ENCODE assay signal across 8 mouse cellular contexts in the genomic region with DNA sequence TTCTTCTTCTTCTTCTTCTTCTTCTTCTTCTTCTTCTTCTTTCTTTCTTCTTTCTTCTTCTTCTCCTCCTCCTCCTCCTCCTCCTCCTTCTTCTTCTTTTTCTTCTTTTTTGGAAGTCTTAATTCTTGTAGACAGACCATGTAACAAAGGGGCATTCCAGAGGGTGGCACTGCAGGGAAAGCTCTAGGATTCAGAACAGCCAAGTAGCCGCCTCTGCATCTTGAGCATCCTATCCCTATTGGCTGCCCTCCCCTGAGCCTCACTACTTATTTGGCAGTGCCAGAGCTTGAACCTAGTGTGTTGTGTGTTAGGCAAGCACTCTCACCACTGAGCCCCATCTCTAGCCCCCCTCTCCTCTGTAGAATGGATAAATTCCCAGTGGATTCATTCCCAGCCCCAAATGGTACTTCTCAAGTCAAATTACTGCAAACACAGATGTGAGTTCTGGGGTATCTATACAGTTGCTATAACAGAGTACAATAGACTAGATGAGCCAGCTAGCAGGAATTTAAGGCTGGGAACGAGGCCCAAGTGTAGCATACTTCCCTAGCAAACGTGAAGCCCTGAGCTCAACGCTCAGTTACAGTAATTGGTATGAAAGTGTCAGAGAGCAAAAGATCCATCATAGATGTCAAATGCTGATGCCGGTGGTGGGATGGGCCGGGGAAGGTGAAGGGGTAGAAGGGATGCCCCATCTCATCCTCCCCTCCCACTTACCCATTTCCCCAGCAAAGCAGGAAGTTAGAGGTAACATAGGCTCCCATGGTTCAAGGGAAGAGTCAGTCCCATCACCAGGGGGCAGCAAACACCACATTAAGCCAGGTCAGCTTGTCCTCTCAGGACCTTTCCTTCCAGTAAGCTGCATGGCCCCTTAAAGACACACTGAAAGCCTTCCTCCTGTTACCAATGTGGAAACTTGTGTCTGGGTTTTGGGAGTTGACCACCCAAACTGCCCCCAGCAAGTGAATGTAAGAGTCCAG. TPM values are rescaled to one million over a fixed set of nuclear protein-coding genes. Genes with fewer than 3 reads are reported as not detected.
DNase-seq lines count a peak whose midpoint lies in the region; ATAC-seq and TF ChIP-seq lines count a peak whose summit lies in the region.

No protein-coding gene starts in this region.

- H3K9me3 ChIP-seq in forebrain, embryonic 14.5 days (replicated peaks; ENCODE audit: control insufficient read depth, low read length): no peaks in the 10 kb centered on the region
- no peaks in the 10 kb centered on the region for H3K9me3 ChIP-seq in forebrain, embryonic 13.5 days (replicated peaks)

- H3K4me3 ChIP-seq in forebrain, embryonic 14.5 days (ENCODE audit: low read depth, low read length): no peak overlapping the region
- no peak overlapping the region for H3K4me3 ChIP-seq in forebrain, embryonic 13.5 days
- H3K4me3 ChIP-seq in left cerebral cortex, adult 2 months: no peak overlapping the region

- H3K27ac ChIP-seq in forebrain, embryonic 14.5 days (ENCODE audit: low read depth, low read length): no peak overlapping the region
- H3K27ac ChIP-seq in forebrain, embryonic 13.5 days: no peak overlapping the region
- H3K27ac ChIP-seq in left cerebral cortex, adult 2 months: no peak overlapping the region

- 40% methylated on average over 6 of the region's 6 CpGs for WGBS in forebrain, embryonic 14.5 days
- WGBS in forebrain, embryonic 13.5 days: 41% methylated on average over 6 of the region's 6 CpGs

- no peak for ATAC-seq in forebrain, embryonic 14.5 days
- ATAC-seq in forebrain, embryonic 13.5 days: no peak
- peak; percentile 78 for ATAC-seq in monocyte, adult 5-6 weeks (replicated peaks; ENCODE audit: insufficient number of reproducible peaks, low FRiP score, low TSS enrichment, poor library complexity, severe bottlenecking)

- intact Hi-C loops in heart, postnatal 14 days (cut with DNase I): loop anchor here (2.0 to 10.0 kb wide), 7 partner anchors 56 to 544 kb away; partner anchors contain the start of genes Lrrc2 and Setd2
- intact Hi-C loops in left cerebral cortex, adult 2 months (cut with DNase I): loop anchor here (1.0 to 5.0 kb wide), 4 partner anchors 220 to 461 kb away; no protein-coding TSS in a partner anchor

- peaks cover 5% of the 10 kb centered on the region for H3K4me1 ChIP-seq in forebrain, embryonic 14.5 days (ENCODE audit: control insufficient read depth, insufficient read depth, low read length)
- H3K4me1 ChIP-seq in forebrain, embryonic 13.5 days: peaks cover 18% of the 10 kb centered on the region

- no peak overlapping the region for H3K9ac ChIP-seq in forebrain, embryonic 14.5 days (ENCODE audit: low read length)
- H3K9ac ChIP-seq in forebrain, embryonic 13.5 days: no peak overlapping the region

- H3K27me3 ChIP-seq in forebrain, embryonic 14.5 days (replicated peaks; ENCODE audit: control insufficient read depth, insufficient read depth, low read length): no peaks in the 10 kb centered on the region
- H3K27me3 ChIP-seq in forebrain, embryonic 13.5 days: no peaks in the 10 kb centered on the region
- H3K27me3 ChIP-seq in splenic B cell, adult 2 months (ENCODE audit: control insufficient read depth, insufficient read depth, low read length, poor library complexity, severe bottlenecking): no peaks in the 10 kb centered on the region

- H3K36me3 ChIP-seq in forebrain, embryonic 14.5 days (ENCODE audit: control insufficient read depth, insufficient read depth, low read length): no peaks in the 10 kb centered on the region
- H3K36me3 ChIP-seq in forebrain, embryonic 13.5 days (ENCODE audit: poor library complexity, severe bottlenecking): no peaks in the 10 kb centered on the region
- no peaks in the 10 kb centered on the region for H3K36me3 ChIP-seq in splenic B cell, adult 2 months (ENCODE audit: control insufficient read depth, insufficient read depth, low read length, poor library complexity, severe bottlenecking)

- DNase-seq in forebrain, embryonic 14.5 days (ENCODE audit: low spot score): peak; percentile 79
- peak; percentile 74 to 84 for DNase-seq in adrenal gland, adult 18-20 months (ENCODE audit: low spot score in 2 of 2)
- DNase-seq in embryo, embryonic 11 days: peak; percentile 86
- peak; percentile 85 to 89 for DNase-seq in heart, postnatal 14 days
- DNase-seq in left cerebral cortex, adult 2 months (ENCODE audit: extremely low spot score in 1 of 2, low spot score in 2 of 2): peak; percentile 70 to 73
- DNase-seq in splenic B cell, adult 2 months (ENCODE audit: low read depth, low spot score): peak; percentile 93

- H3K4me2 ChIP-seq in forebrain, embryonic 14.5 days (ENCODE audit: low read length): no peak overlapping the region
- no peak overlapping the region for H3K4me2 ChIP-seq in forebrain, embryonic 13.5 days

- TF ChIP-seq CTCF in left cerebral cortex, adult 2 months (IDR thresholded peaks at IDR 0.05): peak; percentile 74

RNA-seq across cellular contexts. Expression of gene Ptpn23, which starts 3.2 kb away (rescaled TPM):
- polyA plus RNA-seq in forebrain, embryonic 14.5 days (2014; fragmentation: Nextera tagmentation; extraction: Ambion mirVana): 13.1 and 18.7 TPM in 2 replicates
- polyA plus RNA-seq in forebrain, embryonic 13.5 days (2015; fragmentation: Nextera tagmentation; extraction: Ambion mirVana): 18.7 and 20.1 TPM in 2 replicates
- 10 to 100 TPM; 67.2 to 70.7 TPM for total RNA-seq in adrenal gland, adult 18-20 months (2021)
- total RNA-seq in heart, postnatal 14 days (2021): 10 to 100 TPM; 15.4 to 17.6 TPM
- 10 to 100 TPM; 63.6 to 64.1 TPM for total RNA-seq in left cerebral cortex, adult 2 months (2021)
- total RNA-seq in monocyte, adult 5-6 weeks (2017): 5.8 to 10.3 TPM (median 7.0 TPM) in 3 replicates

RNA-seq across cellular contexts. Expression of gene Ngp, which starts 8.3 kb away (rescaled TPM):
- 0.61 and 1.2 TPM in 2 replicates for polyA plus RNA-seq in forebrain, embryonic 14.5 days (2014; fragmentation: Nextera tagmentation; extraction: Ambion mirVana)
- polyA plus RNA-seq in forebrain, embryonic 13.5 days (2015; fragmentation: Nextera tagmentation; extraction: Ambion mirVana): 0.22 and 0.96 TPM in 2 replicates
- not detected for total RNA-seq in adrenal gland, adult 18-20 months (2021)
- total RNA-seq in heart, postnatal 14 days (2021): 1 to 10 TPM in 1 of 2 experiments, under 1 TPM in 1; 0.69 to 1.5 TPM
- total RNA-seq in left cerebral cortex, adult 2 months (2021): under 1 TPM in 1 of 2 experiments, not detected in 1; 0.57 TPM
- total RNA-seq in monocyte, adult 5-6 weeks (2017): 1.2 TPM in 1 of 3 replicates, not detected in the others
